Mouse (Mus musculus) C2C12 (cell line): Measurements from ENCODE around the gene Plekhb1.

Source experiments
- CEBPB ChIP-seq: IDR thresholded peaks from one replicate; pipeline ENCODE4 v1.6.1; 2011; ENCODE audit warnings: low read depth, mild to moderate bottlenecking, control low read depth, moderate library complexity
- CTCF ChIP-seq: IDR thresholded peaks from one replicate; pipeline ENCODE4 v1.5.1; 2011; ENCODE audit not compliant: control insufficient read depth, insufficient read depth, insufficient read length
- MAX ChIP-seq: IDR thresholded peaks from one replicate; pipeline ENCODE4 v1.6.1; 2011; ENCODE audit warnings: mild to moderate bottlenecking, control low read depth
- MYOD1 ChIP-seq: IDR thresholded peaks from one replicate; pipeline ENCODE4 v1.6.1; 2011; ENCODE audit warnings: low read depth; ENCODE audit not compliant: control insufficient read depth, insufficient read length
- MYOG ChIP-seq: IDR thresholded peaks from one replicate; pipeline ENCODE4 v1.6.1; 2011; ENCODE audit not compliant: control insufficient read depth, insufficient read length; ENCODE audit errors: extremely low read depth
- USF1 ChIP-seq: IDR thresholded peaks from one replicate; pipeline ENCODE4 v1.6.1; 2011; ENCODE audit warnings: low read depth, mild to moderate bottlenecking, control low read depth, moderate library complexity

- no peak for TF ChIP-seq USF1
- TF ChIP-seq CTCF: no peak
- no peak for TF ChIP-seq MYOG
- no peak for TF ChIP-seq MAX
- TF ChIP-seq CEBPB: no peak
- TF ChIP-seq MYOD1: no peak
Measured at GRCm38 (mm10) chr7:100685061-100686030, 23.1 kb upstream of the Plekhb1 start.
